Mouse (Mus musculus): ENCODE data around the gene Hps5.

GRCm38 (mm10) chr7:46795287-46796205, at the start of gene Hps5, which contains the start of gene Gtf2h1:
- TF ChIP-seq HCFC1 (IDR thresholded peaks at IDR 0.05; ENCODE audit: borderline replicate concordance, insufficient read depth, low read length) = peak; percentile 61; the same call in 1 of the 2 replicates
- no peak for TF ChIP-seq ZC3H11A (IDR thresholded peaks at IDR 0.05; ENCODE audit: borderline replicate concordance, low read depth, low read length)
- TF ChIP-seq CHD2 (IDR thresholded peaks at IDR 0.05; ENCODE audit: low read depth, low read length) = 0 out of 2 replicates have a peak, but pooled peaks have one; percentile 43
- TF ChIP-seq MAFK (IDR thresholded peaks at IDR 0.05; ENCODE audit: insufficient read depth, low read depth, low read length) = no peak
- TF ChIP-seq ZNF384 (IDR thresholded peaks at IDR 0.05; ENCODE audit: low read depth, low read length) = no peak
